Mouse (Mus musculus) kidney, postnatal 25 days (tissue): ENCODE data around the gene Ddx49.

ENCODE experiments used
- DNase-seq, 2 experiments: peaks; one replicate each; pipeline ENCODE4 v3.0.0; 2021; ENCODE audit warnings: mixed read lengths in 2 of 2

The Ddx49 gene

GRCm38 (mm10) chr8:70259043-70259442 lies 43.2 kb downstream of the Ddx49 start:
- DNase-seq, result no peak

DNA sequence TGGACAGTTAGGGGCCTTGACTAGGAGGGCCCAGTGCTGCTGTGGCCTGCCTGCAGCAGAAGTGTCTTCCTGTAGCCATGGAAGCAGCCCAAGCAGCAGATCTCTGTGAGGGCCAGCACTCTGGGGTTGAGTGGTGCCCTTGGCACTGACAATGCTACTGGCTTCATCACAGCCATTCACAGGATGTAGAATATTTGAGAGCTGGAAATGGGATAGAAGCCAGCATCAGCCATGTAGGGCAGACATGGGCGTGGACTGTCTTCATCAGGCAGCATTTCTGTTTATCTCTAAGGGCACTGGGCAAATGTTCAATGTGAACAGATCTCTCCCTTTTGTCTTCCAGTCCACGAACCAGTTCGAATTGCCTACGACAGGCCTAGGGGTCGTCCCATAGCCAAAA lies 43.7 kb downstream of the Ddx49 start:
- DNase-seq, result no peak

DNA sequence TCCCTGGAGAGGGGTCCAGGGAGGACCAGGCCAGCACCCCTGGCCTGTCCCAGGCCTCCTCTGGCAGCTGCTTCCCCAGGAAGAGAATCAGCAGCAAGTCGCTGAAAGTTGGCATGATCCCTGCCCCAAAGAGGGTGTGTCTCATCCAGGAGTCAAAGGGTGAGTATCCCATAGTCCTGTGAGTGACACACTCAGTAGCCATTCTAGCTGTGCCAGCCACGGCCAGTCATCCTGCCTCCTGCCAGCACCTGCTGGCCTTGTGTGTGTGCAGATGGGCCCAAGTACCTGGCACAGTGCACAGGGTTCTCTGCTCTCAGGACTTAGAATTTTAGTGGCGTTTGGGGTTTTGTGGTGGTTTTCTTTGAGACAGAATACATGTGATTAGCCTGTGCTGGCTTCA lies 44.8 kb downstream of the Ddx49 start:
- no peak for DNase-seq

DNA sequence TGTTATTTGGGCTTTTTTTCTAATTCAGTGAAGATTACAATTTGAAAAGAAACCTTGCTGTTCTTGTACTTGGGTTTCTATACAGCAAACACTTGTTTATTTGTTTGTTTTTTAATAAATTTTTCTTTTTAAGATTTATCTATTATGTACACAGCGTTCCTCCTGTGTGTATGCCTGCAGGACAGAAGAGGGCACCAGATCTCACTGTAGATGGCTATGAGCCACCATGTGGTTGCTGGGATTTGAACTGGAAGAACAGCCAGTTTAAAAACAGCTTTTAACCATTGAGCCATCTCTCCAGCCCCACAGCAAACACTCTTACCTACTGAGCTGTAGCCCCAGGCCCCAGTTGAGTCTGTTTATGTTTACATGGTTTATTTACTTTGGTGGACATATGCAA lies 47.7 kb downstream of the Ddx49 start:
- DNase-seq, result no peak

- no peak for DNase-seq
These were observed 54.4 kb downstream of the Ddx49 start for GRCm38 (mm10) chr8:70247841-70248240.

DNA sequence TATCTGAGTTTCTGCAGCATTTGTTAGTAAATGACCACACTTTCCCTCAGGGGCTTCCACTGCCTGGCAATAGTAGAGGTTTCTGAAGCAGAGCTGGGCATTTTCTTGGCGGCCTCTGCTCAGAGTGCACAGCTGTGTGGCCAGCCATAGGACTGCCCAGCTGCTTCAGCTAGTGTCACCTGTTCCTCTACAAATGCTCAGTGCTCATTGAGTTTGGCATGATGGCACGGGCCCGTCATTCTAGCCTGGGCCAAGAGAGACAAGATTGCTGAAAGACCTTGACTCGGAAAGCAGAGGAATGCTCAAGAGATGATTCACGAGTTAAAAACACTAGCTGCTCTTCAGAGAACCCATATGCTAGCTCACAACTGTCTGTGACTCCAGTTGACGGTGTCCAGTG lies 55.7 kb downstream of the Ddx49 start:
- DNase-seq, result no peak
